Mouse (Mus musculus): Measurements from ENCODE around the gene Wasf3. TPM values are rescaled to one million over a fixed set of nuclear protein-coding genes. Genes with fewer than 3 reads are reported as not detected.
"Not testable (repeated sequence)": the region's sequence is repeated elsewhere in the genome, so short reads cannot be mapped to it uniquely, and the experiment has no call there.

Wasf3 gene
- polyA plus RNA-seq, 1 experiment from 2014 or later: 0.32 TPM

- WGBS: 72% methylated on average over 8 of the region's 8 CpGs
- Histone ChIP-seq H3K4me1 (no peaks in the 10 kb centered on the region), H3K9ac (no peak overlapping the region), H3K9me3 (no peaks in the 10 kb centered on the region), H3K4me2 (no peak overlapping the region), H3K36me3 (no peaks in the 10 kb centered on the region), H3K4me3 (no peak overlapping the region), H3K27me3 (replicated peaks) (no peaks in the 10 kb centered on the region), H3K27ac (replicated peaks) (no peak overlapping the region)
- ATAC-seq (ENCODE audit: extremely low read depth, insufficient number of reproducible peaks, low FRiP score, low TSS enrichment): no peak
These were observed 14.0 kb upstream of the Wasf3 start for GRCm38 (mm10) chr5:146370794-146371193.

GRCm38 (mm10) chr5:146373238-146373637, 11.5 kb upstream of the Wasf3 start:
- Histone ChIP-seq H3K4me2 (no peak overlapping the region), H3K9me3 (peaks cover 7% of the 10 kb centered on the region), H3K36me3 (no peaks in the 10 kb centered on the region), H3K27ac (replicated peaks) (no peak overlapping the region), H3K4me1 (no peaks in the 10 kb centered on the region), H3K9ac (no peak overlapping the region), H3K4me3 (no peak overlapping the region), H3K27me3 (replicated peaks) (no peaks in the 10 kb centered on the region)
- no peak for ATAC-seq (ENCODE audit: extremely low read depth, insufficient number of reproducible peaks, low FRiP score, low TSS enrichment)
- WGBS: 67% methylated on average over 11 of the region's 11 CpGs

DNA sequence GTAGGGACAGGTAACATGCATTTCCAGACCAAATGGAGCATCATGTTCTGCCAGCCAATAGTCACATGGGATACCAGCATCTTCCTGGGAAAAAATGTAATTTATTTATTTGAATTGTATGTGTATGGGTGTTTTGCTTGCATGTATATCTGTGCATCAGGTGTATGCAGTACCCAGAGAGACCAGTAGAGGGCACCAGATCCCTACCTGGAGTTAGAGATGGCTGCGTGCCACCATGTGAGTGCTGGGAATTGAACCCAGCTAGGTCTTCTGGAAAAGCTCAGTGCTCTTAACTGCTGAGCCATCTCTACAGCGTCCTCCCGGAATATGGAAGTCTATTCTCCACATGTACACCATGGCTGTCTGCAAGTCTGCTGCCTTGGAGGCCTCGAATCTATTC, 8.2 kb upstream of the Wasf3 start:
- no peaks in the 10 kb centered on the region for H3K36me3 ChIP-seq
- H3K9ac ChIP-seq: no peak overlapping the region
- H3K9me3 ChIP-seq: peaks cover 7% of the 10 kb centered on the region
- ATAC-seq (ENCODE audit: extremely low read depth, insufficient number of reproducible peaks, low FRiP score, low TSS enrichment): no peak
- no peaks in the 10 kb centered on the region for H3K4me1 ChIP-seq
- WGBS: 64% methylated on average over 4 of the region's 4 CpGs
- no peak overlapping the region for H3K4me2 ChIP-seq
- H3K27ac ChIP-seq (replicated peaks): no peak overlapping the region
- no peak overlapping the region for H3K4me3 ChIP-seq
- no peaks in the 10 kb centered on the region for H3K27me3 ChIP-seq (replicated peaks)

DNA sequence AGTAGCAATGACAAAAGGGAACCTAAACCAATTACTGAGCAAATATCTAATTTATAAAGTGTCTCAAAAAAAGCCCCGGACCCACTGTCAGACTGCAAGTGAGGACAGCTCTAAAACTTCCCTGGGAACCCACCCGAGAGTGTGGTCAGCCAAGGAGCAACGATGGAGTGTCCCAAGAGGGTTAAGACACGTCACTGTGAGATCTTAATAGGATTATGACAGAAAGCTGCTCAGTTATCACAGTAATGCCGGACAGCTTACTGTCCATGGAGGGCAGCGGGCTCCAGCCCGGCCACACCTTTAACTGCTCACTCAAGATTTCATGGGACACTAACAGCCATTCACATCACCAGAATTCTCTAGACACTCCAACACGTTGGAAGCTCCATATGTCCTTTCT, 4.7 kb upstream of the Wasf3 start:
- Histone ChIP-seq H3K4me1 (0 out of 2 replicates have a peak, but pooled peaks cover 3% of the 10 kb centered on the region), H3K27ac (replicated peaks) (no peak overlapping the region), H3K4me2 (no peak overlapping the region), H3K27me3 (replicated peaks) (peaks cover 15% of the 10 kb centered on the region), H3K9me3 (peaks cover 12% of the 10 kb centered on the region), H3K9ac (no peak overlapping the region), H3K4me3 (no peak overlapping the region), H3K36me3 (no peaks in the 10 kb centered on the region)
- ATAC-seq (ENCODE audit: extremely low read depth, insufficient number of reproducible peaks, low FRiP score, low TSS enrichment): no peak
- WGBS: 76% methylated on average over 8 of the region's 8 CpGs

DNA sequence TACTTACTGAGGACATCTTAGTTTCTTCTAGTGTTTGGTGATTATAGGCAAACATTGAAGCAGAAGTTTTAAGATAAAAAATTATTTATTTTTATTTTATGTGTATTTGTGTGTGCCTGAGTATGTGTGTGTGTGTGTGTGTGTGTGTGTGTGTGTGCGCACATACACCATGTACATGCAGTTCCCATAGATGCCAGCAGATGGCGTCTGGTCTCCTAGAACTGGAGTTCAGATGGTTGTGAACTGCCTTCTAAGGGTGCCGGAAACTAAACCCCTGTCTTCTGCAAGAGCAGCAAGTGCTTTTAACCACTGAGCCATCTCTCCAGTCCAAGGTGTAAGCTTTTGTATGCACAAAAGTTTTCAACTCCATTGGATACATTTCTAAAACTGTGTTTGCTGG, 2.5 kb upstream of the Wasf3 start:
- Histone ChIP-seq H3K9ac (no peak overlapping the region), H3K4me3 (no peak overlapping the region), H3K36me3 (no peaks in the 10 kb centered on the region), H3K27ac (replicated peaks) (no peak overlapping the region), H3K4me2 (no peak overlapping the region), H3K4me1 (peaks cover 10% of the 10 kb centered on the region), H3K27me3 (replicated peaks) (peaks cover 36% of the 10 kb centered on the region), H3K9me3 (peaks cover 10% of the 10 kb centered on the region; the same call in 1 of the 2 replicates)
- 75% methylated on average over 3 of the region's 3 CpGs for WGBS
- ATAC-seq (ENCODE audit: extremely low read depth, insufficient number of reproducible peaks, low FRiP score, low TSS enrichment): no peak

GRCm38 (mm10) chr5:146383401-146383800, 1.4 kb upstream of the Wasf3 start:
- peaks cover 40% of the 10 kb centered on the region for H3K27me3 ChIP-seq (replicated peaks)
- ATAC-seq (ENCODE audit: extremely low read depth, insufficient number of reproducible peaks, low FRiP score, low TSS enrichment): no peak
- H3K4me2 ChIP-seq: no peak overlapping the region
- no peaks in the 10 kb centered on the region for H3K36me3 ChIP-seq
- no peak overlapping the region for H3K9ac ChIP-seq
- peaks cover 10% of the 10 kb centered on the region; the same call in 1 of the 2 replicates for H3K9me3 ChIP-seq
- H3K4me3 ChIP-seq: no peak overlapping the region
- 64% methylated on average over 6 of the region's 6 CpGs for WGBS
- H3K27ac ChIP-seq (replicated peaks): no peak overlapping the region
- H3K4me1 ChIP-seq: peaks cover 10% of the 10 kb centered on the region

DNA sequence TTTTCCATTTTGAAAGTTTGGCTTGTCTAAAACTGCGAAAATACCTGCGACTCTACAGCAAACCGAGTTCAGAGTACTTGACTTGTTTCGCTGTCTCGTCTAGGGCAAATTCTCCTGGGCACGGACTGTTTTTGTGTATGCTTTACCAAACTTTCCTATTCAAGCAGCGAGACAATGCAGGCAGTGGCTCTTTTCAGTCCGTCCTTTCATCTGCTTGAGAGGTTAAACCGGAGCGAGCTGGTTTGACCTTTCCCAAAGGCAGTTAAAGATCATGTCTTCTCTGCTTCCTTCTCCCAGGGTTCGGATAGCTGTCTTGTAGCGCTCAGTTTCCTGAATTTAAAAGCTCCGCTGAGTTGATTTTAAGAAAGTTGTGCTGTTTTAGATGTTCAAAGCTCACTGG, 1.2 kb downstream of the Wasf3 start:
- H3K9ac ChIP-seq: no peak overlapping the region
- peaks cover 10% of the 10 kb centered on the region; the same call in 1 of the 2 replicates for H3K9me3 ChIP-seq
- WGBS: 30% methylated on average over 13 of the region's 13 CpGs
- H3K36me3 ChIP-seq: no peaks in the 10 kb centered on the region
- peaks cover 40% of the 10 kb centered on the region for H3K27me3 ChIP-seq (replicated peaks)
- ATAC-seq (ENCODE audit: extremely low read depth, insufficient number of reproducible peaks, low FRiP score, low TSS enrichment): no peak
- H3K27ac ChIP-seq (replicated peaks): no peak overlapping the region
- H3K4me2 ChIP-seq: peak overlapping the region; percentile 87
- peaks cover 10% of the 10 kb centered on the region for H3K4me1 ChIP-seq
- peak overlapping the region; percentile 66; the same call in 1 of the 2 replicates for H3K4me3 ChIP-seq

- Histone ChIP-seq H3K27me3 (replicated peaks) (peaks cover 40% of the 10 kb centered on the region), H3K36me3 (no peaks in the 10 kb centered on the region), H3K9ac (no peak overlapping the region), H3K9me3 (peaks cover 10% of the 10 kb centered on the region; the same call in 1 of the 2 replicates), H3K4me1 (peaks cover 10% of the 10 kb centered on the region), H3K4me2 (no peak overlapping the region), H3K27ac (replicated peaks) (no peak overlapping the region), H3K4me3 (no peak overlapping the region)
- no peak for ATAC-seq (ENCODE audit: extremely low read depth, insufficient number of reproducible peaks, low FRiP score, low TSS enrichment)
- 83% methylated on average over 4 of the region's 4 CpGs for WGBS
These were observed 2.1 kb downstream of the Wasf3 start for GRCm38 (mm10) chr5:146386906-146387305.

DNA sequence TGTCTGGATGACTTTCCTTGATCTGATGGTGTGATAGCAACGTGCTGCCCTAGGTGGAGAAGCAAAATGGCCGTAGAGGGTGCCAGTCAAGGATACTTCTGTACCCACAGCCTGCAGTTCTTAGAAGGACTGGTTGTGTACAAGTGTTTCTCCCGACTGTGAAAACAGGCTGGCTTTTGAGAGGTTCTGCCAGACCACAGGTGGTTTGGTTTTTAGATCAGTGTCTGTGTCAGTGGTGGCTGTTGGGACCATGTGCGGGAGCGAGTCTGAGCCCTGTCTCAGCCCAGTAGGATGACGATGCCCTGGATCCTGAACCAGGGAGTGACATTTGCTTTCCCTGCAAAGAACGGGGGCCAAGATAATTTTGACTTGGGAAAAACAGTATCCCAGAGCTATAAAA, 9.8 kb downstream of the Wasf3 start:
- no peak for ATAC-seq (ENCODE audit: extremely low read depth, insufficient number of reproducible peaks, low FRiP score, low TSS enrichment)
- 79% methylated on average over 7 of the region's 7 CpGs for WGBS
- no peak overlapping the region for H3K9ac ChIP-seq

GRCm38 (mm10) chr5:146397253-146397652, 12.5 kb downstream of the Wasf3 start:
- H3K27ac ChIP-seq (replicated peaks): no peak overlapping the region
- WGBS: 83% methylated on average over 5 of the region's 5 CpGs
- no peaks in the 10 kb centered on the region for H3K4me1 ChIP-seq
- no peak overlapping the region for H3K4me3 ChIP-seq
- H3K27me3 ChIP-seq (replicated peaks): no peaks in the 10 kb centered on the region
- ATAC-seq (ENCODE audit: extremely low read depth, insufficient number of reproducible peaks, low FRiP score, low TSS enrichment): no peak
- no peaks in the 10 kb centered on the region for H3K36me3 ChIP-seq
- no peak overlapping the region for H3K4me2 ChIP-seq
- H3K9ac ChIP-seq: no peak overlapping the region
- H3K9me3 ChIP-seq: peaks cover 7% of the 10 kb centered on the region

More for the DNA sequence above, 9.8 kb downstream of the Wasf3 start:
- Histone ChIP-seq H3K27me3 (replicated peaks) (no peaks in the 10 kb centered on the region), H3K4me3 (no peak overlapping the region), H3K36me3 (no peaks in the 10 kb centered on the region), H3K9me3 (peaks cover 7% of the 10 kb centered on the region), H3K4me2 (no peak overlapping the region), H3K27ac (replicated peaks) (no peak overlapping the region), H3K4me1 (no peaks in the 10 kb centered on the region)

GRCm38 (mm10) chr5:146398386-146399115, 13.8 kb downstream of the Wasf3 start:
- WGBS: 87% methylated on average over 7 of the region's 7 CpGs
- H3K27ac ChIP-seq (replicated peaks): no peak overlapping the region

DNA sequence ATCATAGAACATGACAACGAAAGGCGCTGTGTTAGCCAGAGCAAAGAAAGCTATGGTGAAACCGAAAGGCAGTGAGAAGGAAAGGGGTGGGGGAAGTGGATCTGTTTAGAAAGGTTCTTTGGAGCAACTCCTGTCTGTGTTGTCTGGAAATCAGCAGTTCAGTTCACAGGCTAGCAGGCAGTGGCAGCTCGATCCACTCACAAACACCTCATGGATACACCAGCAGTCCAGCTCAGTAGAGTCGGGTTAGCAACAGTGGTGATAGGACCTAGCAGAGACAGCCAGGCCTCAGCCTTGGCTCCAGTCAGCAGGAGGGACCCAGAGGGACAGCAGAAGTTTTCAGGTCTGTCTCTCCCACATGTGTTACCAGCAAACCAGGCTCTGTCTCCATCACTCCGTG, 16.2 kb downstream of the Wasf3 start:
- ATAC-seq (ENCODE audit: extremely low read depth, insufficient number of reproducible peaks, low FRiP score, low TSS enrichment); H3K4me2 ChIP-seq; H3K27me3 ChIP-seq (replicated peaks); H3K4me3 ChIP-seq; H3K9ac ChIP-seq; H3K27ac ChIP-seq (replicated peaks); H3K4me1 ChIP-seq; H3K36me3 ChIP-seq; H3K9me3 ChIP-seq: not testable (repeated sequence)
- 75% methylated on average over 6 of the region's 6 CpGs for WGBS

More at GRCm38 (mm10) chr5:146398386-146399115, 13.8 kb downstream of the Wasf3 start:
- Histone ChIP-seq H3K36me3 (no peaks in the 10 kb centered on the region), H3K27me3 (replicated peaks) (no peaks in the 10 kb centered on the region), H3K4me1 (no peaks in the 10 kb centered on the region), H3K9me3 (peaks cover 7% of the 10 kb centered on the region), H3K9ac (no peak overlapping the region), H3K4me3 (no peak overlapping the region), H3K4me2 (no peak overlapping the region)
- ATAC-seq (ENCODE audit: extremely low read depth, insufficient number of reproducible peaks, low FRiP score, low TSS enrichment): no peak
